In the genomic region with DNA sequence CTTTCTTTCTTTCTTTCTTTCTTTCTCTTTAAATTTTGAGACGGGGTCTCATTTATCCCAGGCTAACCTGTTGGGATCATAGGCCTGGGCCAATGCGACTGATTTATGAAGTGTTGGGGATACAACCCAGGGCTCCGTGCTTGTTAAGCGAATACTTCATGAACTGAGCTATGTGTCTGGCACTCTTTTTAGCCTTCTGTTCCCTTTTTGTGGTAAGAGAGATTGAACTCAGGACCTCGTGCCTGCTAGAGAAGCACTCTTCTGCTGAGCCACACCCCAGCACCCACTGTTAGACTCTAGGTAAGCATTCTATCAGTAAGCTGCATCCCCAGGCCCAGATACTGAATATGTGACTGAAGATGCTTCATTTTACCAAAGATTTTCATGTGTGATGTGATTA, we compare ENCODE assay signal across 17 mouse cellular contexts. TPM values are rescaled to one million over a fixed set of nuclear protein-coding genes. Genes with fewer than 3 reads are reported as not detected.
A peak's percentile ranks its signal among the peaks of the same experiment; 100 is the strongest.
DNase-seq lines count a peak whose midpoint lies in the region; ATAC-seq and TF ChIP-seq lines count a peak whose summit lies in the region.
"Had no signal": no experiment of that assay in that cellular context is flagged by ENCODE, and none has a peak within 500 bp of the region (broad histone marks: within the 10 kb centered on the region; RNA-seq: fewer than 3 reads in every experiment).

No protein-coding gene starts in this region.

- peaks cover 18% of the 10 kb centered on the region for H3K27me3 ChIP-seq in neural tube, embryonic 13.5 days
- H3K27me3 ChIP-seq in neural tube, embryonic 15.5 days (replicated peaks): 0 out of 2 replicates have a peak, but pooled peaks cover 8% of the 10 kb centered on the region
- H3K27me3 ChIP-seq in limb, embryonic 14.5 days (ENCODE audit: control insufficient read depth, insufficient read depth, low read length): no peaks in the 10 kb centered on the region

- H3K4me1 ChIP-seq in neural tube, embryonic 13.5 days (replicated peaks): peaks cover 14% of the 10 kb centered on the region
- peaks cover 1% of the 10 kb centered on the region for H3K4me1 ChIP-seq in neural tube, embryonic 15.5 days
- peaks cover 29% of the 10 kb centered on the region for H3K4me1 ChIP-seq in limb, embryonic 14.5 days (ENCODE audit: control insufficient read depth, insufficient read depth, low read length)

- no peak overlapping the region for H3K4me3 ChIP-seq in neural tube, embryonic 13.5 days
- H3K4me3 ChIP-seq in neural tube, embryonic 15.5 days (replicated peaks): no peak overlapping the region
- no peak overlapping the region for H3K4me3 ChIP-seq in limb, embryonic 14.5 days (replicated peaks; ENCODE audit: low read length)
- H3K4me3 ChIP-seq: hindbrain, embryonic 12.5 days had no signal

- H3K36me3 ChIP-seq in neural tube, embryonic 13.5 days: 0 out of 2 replicates have a peak, but pooled peaks cover 6% of the 10 kb centered on the region
- H3K36me3 ChIP-seq in neural tube, embryonic 15.5 days: no peaks in the 10 kb centered on the region
- H3K36me3 ChIP-seq in limb, embryonic 14.5 days (ENCODE audit: control insufficient read depth, insufficient read depth, low read length): peaks cover 5% of the 10 kb centered on the region; the same call in 1 of the 2 replicates

- H3K9ac ChIP-seq in neural tube, embryonic 13.5 days: peak overlapping the region; percentile 34; the same call in 1 of the 2 replicates
- no peak overlapping the region for H3K9ac ChIP-seq in neural tube, embryonic 15.5 days (replicated peaks)
- H3K9ac ChIP-seq in limb, embryonic 14.5 days (ENCODE audit: low read depth, low read length, severe bottlenecking): no peak overlapping the region
- H3K9ac ChIP-seq: hindbrain, embryonic 12.5 days had no signal

- no peak overlapping the region for H3K27ac ChIP-seq in neural tube, embryonic 13.5 days (replicated peaks)
- no peak overlapping the region for H3K27ac ChIP-seq in neural tube, embryonic 15.5 days (replicated peaks)
- no peak overlapping the region for H3K27ac ChIP-seq in limb, embryonic 14.5 days (replicated peaks; ENCODE audit: low read depth, low read length)
- H3K27ac ChIP-seq: hindbrain, embryonic 12.5 days had no signal

- WGBS in neural tube, embryonic 13.5 days: 58% methylated on average over 5 of the region's 5 CpGs
- WGBS in neural tube, embryonic 15.5 days: 64% methylated on average over 5 of the region's 5 CpGs
- WGBS in limb, embryonic 14.5 days: 11% methylated on average over 5 of the region's 5 CpGs

- no peak overlapping the region for H3K4me2 ChIP-seq in neural tube, embryonic 13.5 days
- no peak overlapping the region for H3K4me2 ChIP-seq in neural tube, embryonic 15.5 days
- peak overlapping the region; percentile 13; the same call in 1 of the 2 replicates for H3K4me2 ChIP-seq in limb, embryonic 14.5 days (replicated peaks; ENCODE audit: low read depth, low read length, severe bottlenecking)
- H3K4me2 ChIP-seq: hindbrain, embryonic 12.5 days; liver, embryonic 11.5 days had no signal

- H3K9me3 ChIP-seq in neural tube, embryonic 13.5 days: no peaks in the 10 kb centered on the region
- H3K9me3 ChIP-seq in neural tube, embryonic 15.5 days (replicated peaks): no peaks in the 10 kb centered on the region
- H3K9me3 ChIP-seq in limb, embryonic 14.5 days (ENCODE audit: control insufficient read depth, low read length): no peaks in the 10 kb centered on the region
- H3K9me3 ChIP-seq: hindbrain, embryonic 12.5 days had no signal

- no peak for TF ChIP-seq POLR2A in limb, embryonic 14.5 days (IDR thresholded peaks at IDR 0.05; ENCODE audit: borderline replicate concordance, extremely low read depth, insufficient read depth, insufficient read length)

- DNase-seq in embryo, embryonic 11 days: peak; percentile 37
- DNase-seq in limb, embryonic 14.5 days (ENCODE audit: low spot score): peak; percentile 49
- DNase-seq in thymus, postnatal 0 days (ENCODE audit: low spot score): no peak
- no peak for DNase-seq in MN1 (ENCODE audit: low spot score)
- DNase-seq in thymus, postnatal 14 days: no peak
- DNase-seq: adrenal gland, postnatal 10 days; cerebellum, adult 8-10 months; gastrocnemius, postnatal 36 days; kidney, adult 9 months; layer of hippocampus, adult 9-11 months; midbrain, embryonic 14.5 days; right cerebral cortex, adult 18-20 months; thymus, adult 18-20 months had no signal

- no peak for ATAC-seq in neural tube, embryonic 13.5 days (ENCODE audit: low read depth)
- ATAC-seq in neural tube, embryonic 15.5 days (ENCODE audit: low FRiP score): no peak
- ATAC-seq in limb, embryonic 14.5 days (ENCODE audit: low FRiP score, low read depth): 0 out of 2 replicates have a peak, but pooled peaks have one; percentile 45

RNA-seq across cellular contexts. Expression of a gene that starts 5.2 kb away (rescaled TPM):
- 2.0 and 2.6 TPM in 2 replicates for polyA plus RNA-seq in neural tube, embryonic 13.5 days (2015; fragmentation: Nextera tagmentation; extraction: Ambion mirVana)
- polyA plus RNA-seq in neural tube, embryonic 15.5 days (2015; fragmentation: Nextera tagmentation; extraction: Ambion mirVana): 3.1 and 3.3 TPM in 2 replicates
- polyA plus RNA-seq in limb, embryonic 14.5 days (2012; rRNA removed): 9.2 and 15.5 TPM in 2 replicates
- 4.0 and 4.4 TPM in 2 replicates for polyA plus RNA-seq in limb, embryonic 14.5 days (2014; fragmentation: Nextera tagmentation; extraction: Ambion mirVana)
- polyA plus RNA-seq in thymus, postnatal 0 days (2015; fragmentation: Nextera tagmentation; extraction: Ambion mirVana): 0.69 and 0.80 TPM in 2 replicates

RNA-seq across cellular contexts. Expression of a gene that starts 10.6 kb away (rescaled TPM):
- polyA plus RNA-seq in neural tube, embryonic 13.5 days (2015; fragmentation: Nextera tagmentation; extraction: Ambion mirVana): 38.7 and 39.9 TPM in 2 replicates
- 37.8 and 37.9 TPM in 2 replicates for polyA plus RNA-seq in neural tube, embryonic 15.5 days (2015; fragmentation: Nextera tagmentation; extraction: Ambion mirVana)
- polyA plus RNA-seq in limb, embryonic 14.5 days (2012; rRNA removed): 19.6 and 23.6 TPM in 2 replicates
- polyA plus RNA-seq in limb, embryonic 14.5 days (2014; fragmentation: Nextera tagmentation; extraction: Ambion mirVana): 27.5 and 31.7 TPM in 2 replicates
- 25.4 and 25.7 TPM in 2 replicates for polyA plus RNA-seq in thymus, postnatal 0 days (2015; fragmentation: Nextera tagmentation; extraction: Ambion mirVana)

RNA-seq across cellular contexts. Expression of a gene that starts 41.3 kb away (rescaled TPM):
- 6.8 and 8.1 TPM in 2 replicates for polyA plus RNA-seq in neural tube, embryonic 13.5 days (2015; fragmentation: Nextera tagmentation; extraction: Ambion mirVana)
- polyA plus RNA-seq in neural tube, embryonic 15.5 days (2015; fragmentation: Nextera tagmentation; extraction: Ambion mirVana): 11.6 and 13.3 TPM in 2 replicates
- 38.5 and 49.9 TPM in 2 replicates for polyA plus RNA-seq in limb, embryonic 14.5 days (2012; rRNA removed)
- polyA plus RNA-seq in limb, embryonic 14.5 days (2014; fragmentation: Nextera tagmentation; extraction: Ambion mirVana): 1.5 and 3.6 TPM in 2 replicates
- 5.7 and 6.1 TPM in 2 replicates for polyA plus RNA-seq in thymus, postnatal 0 days (2015; fragmentation: Nextera tagmentation; extraction: Ambion mirVana)

RNA-seq across cellular contexts. Expression of a gene that starts 51.6 kb away (rescaled TPM):
- polyA plus RNA-seq in neural tube, embryonic 13.5 days (2015; fragmentation: Nextera tagmentation; extraction: Ambion mirVana): 1.3 and 1.4 TPM in 2 replicates
- 1.2 and 2.1 TPM in 2 replicates for polyA plus RNA-seq in neural tube, embryonic 15.5 days (2015; fragmentation: Nextera tagmentation; extraction: Ambion mirVana)
- 1.1 and 1.4 TPM in 2 replicates for polyA plus RNA-seq in limb, embryonic 14.5 days (2012; rRNA removed)
- 0.32 TPM in 1 of 2 replicates, not detected in the other for polyA plus RNA-seq in limb, embryonic 14.5 days (2014; fragmentation: Nextera tagmentation; extraction: Ambion mirVana)
- polyA plus RNA-seq in thymus, postnatal 0 days (2015; fragmentation: Nextera tagmentation; extraction: Ambion mirVana): 0.10 and 0.25 TPM in 2 replicates

RNA-seq across cellular contexts. Expression of a gene that starts 54.1 kb away (rescaled TPM):
- 41.2 and 46.3 TPM in 2 replicates for polyA plus RNA-seq in neural tube, embryonic 13.5 days (2015; fragmentation: Nextera tagmentation; extraction: Ambion mirVana)
- polyA plus RNA-seq in neural tube, embryonic 15.5 days (2015; fragmentation: Nextera tagmentation; extraction: Ambion mirVana): 40.9 and 55.5 TPM in 2 replicates
- polyA plus RNA-seq in limb, embryonic 14.5 days (2012; rRNA removed): 126 and 169 TPM in 2 replicates
- 66.7 and 67.0 TPM in 2 replicates for polyA plus RNA-seq in limb, embryonic 14.5 days (2014; fragmentation: Nextera tagmentation; extraction: Ambion mirVana)
- polyA plus RNA-seq in thymus, postnatal 0 days (2015; fragmentation: Nextera tagmentation; extraction: Ambion mirVana): 74.3 and 75.3 TPM in 2 replicates

Comparison
In these comparisons a context has a peak if more than half of its experiments do, and no peak if none do; other contexts are left out.
1. DNase-seq: peak in embryo, embryonic 11 days (single experiment) and limb, embryonic 14.5 days (single experiment); none in thymus, postnatal 0 days (single experiment), MN1 (single experiment) and thymus, postnatal 14 days (single experiment).